Mouse (Mus musculus): ENCODE measurements around the gene 4932429P05Rik. TPM values are rescaled to one million over a fixed set of nuclear protein-coding genes. Genes with fewer than 3 reads are reported as not detected.

Gene 4932429P05Rik
- not detected for total RNA-seq (2023)

GRCm38 (mm10) chrX:89751968-89752367 is at the start of gene 4932429P05Rik:
TSS of gene 4932429P05Rik (plus strand) at chrX:89752268.

Other genes with a start within 250 kb of the 4932429P05Rik start
- not detected for gene 4930415L06Rik, start 180.6 kb downstream of the 4932429P05Rik start, total RNA-seq (2023)